Mouse (Mus musculus): ENCODE data around the gene Exoc6.
A peak's percentile ranks its signal among the peaks of the same experiment; 100 is the strongest.

Exoc6 gene

DNA sequence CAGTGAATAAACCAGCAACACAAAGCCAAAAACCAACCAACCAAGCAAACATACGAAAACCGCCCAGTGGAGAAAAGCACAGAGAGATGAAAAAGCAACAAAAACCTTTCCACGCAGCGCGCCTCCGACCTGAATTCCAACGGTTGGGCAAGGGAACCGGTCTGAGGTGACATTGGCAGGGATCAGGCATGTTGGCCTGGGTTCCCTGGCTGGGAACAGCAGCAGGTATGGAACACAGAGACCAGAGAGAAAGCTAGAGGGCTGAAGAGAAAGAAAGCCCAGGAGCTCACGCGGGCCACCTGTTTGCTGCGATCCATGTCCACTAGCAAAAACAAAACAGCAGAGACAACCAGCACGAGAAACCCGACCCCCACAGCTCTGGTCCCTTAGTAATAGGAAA lies 144.9 kb downstream of the Exoc6 start:
- DNase-seq = no peak

GRCm38 (mm10) chr19:37695762-37696602 lies 145.8 kb downstream of the Exoc6 start:
- DNase-seq = no peak

GRCm38 (mm10) chr19:37696603-37697334 lies 146.6 kb downstream of the Exoc6 start:
- no peak for DNase-seq

DNA sequence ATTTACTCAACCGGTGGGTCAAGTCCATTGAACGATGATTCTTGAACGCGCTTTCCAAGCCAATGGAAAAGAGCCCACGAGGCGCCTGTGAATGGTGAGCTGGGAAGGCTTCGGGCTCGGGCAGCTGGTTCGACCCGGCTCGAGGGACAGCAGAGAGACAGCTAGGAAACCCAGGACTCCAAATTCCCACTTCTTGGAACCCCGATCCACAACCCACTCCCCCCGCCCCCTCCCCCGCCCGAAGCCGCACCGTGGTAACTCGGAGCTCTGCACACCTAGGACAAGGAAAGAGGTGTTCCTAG lies 147.1 kb downstream of the Exoc6 start:
- no peak for DNase-seq

GRCm38 (mm10) chr19:37697651-37698272 lies 147.5 kb downstream of the Exoc6 start, which contains the start of gene Cyp26a1:
Cyp26a1 (plus strand) TSS chr19:37697798.
- no peak for DNase-seq

- no peak for DNase-seq
These were observed 148.3 kb downstream of the Exoc6 start for GRCm38 (mm10) chr19:37698273-37699160.

GRCm38 (mm10) chr19:37699711-37700110 lies 149.5 kb downstream of the Exoc6 start:
- no peak for DNase-seq

DNA sequence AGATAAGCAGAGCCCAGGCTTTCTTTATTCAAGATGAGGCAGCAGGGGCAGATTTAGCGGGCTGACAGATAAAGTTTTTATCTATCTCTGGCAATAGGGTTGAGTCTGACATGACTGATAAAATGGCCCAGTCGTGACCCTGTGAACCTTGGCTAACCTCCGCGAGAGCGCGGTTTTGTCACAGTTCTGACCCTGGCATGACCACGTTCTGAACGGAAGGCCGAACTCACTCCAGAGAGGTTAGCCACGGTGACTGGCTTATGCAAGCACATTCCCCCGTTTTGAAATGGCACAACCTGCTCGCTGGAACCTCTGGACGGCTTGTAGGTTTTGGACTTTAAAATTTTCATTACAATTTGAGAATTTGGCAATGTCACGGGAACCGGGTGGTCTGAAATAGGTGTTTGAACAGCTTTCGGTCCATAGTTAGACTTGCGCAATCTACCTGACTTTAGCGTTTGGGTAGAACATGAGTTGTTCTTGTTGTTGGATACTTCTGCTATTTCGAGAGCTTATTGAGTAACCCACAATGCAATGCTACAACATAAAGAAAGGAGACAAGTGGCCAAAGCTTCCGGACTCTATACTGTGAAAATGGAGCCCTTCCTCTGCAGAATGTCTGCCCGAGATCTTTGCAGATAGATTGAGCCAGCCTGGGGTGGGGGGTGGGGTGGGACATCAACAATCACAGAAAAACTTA lies 152.3 kb downstream of the Exoc6 start:
- DNase-seq = no peak

DNA sequence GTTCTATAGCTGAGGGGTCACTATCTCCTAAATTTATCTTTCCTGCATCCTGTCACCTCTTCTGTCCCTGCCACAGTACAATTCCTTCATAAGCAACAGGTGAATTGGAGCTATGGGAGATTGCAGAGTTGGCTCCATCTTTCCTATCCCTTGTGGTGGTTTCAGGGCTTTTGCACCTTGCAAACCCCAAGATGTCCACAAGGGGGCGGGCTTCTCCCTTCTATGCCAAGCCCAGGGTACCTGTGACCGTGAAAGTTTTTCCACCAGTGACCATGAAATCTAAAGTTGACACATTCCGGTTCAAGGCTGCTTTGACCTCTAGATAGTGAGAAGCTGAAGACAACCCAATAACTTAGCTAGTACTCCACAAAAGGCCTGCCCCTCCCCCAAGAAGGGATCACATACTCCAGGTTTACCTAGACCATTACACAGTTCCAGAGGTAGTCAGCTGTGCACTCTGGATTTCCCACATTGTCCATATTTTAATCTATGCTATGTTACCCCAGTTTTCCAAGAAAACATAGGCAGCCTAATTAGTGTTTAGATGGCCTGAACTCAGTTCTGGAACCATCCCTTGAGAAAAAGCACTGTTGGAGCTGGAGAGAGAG lies 153.8 kb downstream of the Exoc6 start:
- peak; percentile 85 for DNase-seq

DNA sequence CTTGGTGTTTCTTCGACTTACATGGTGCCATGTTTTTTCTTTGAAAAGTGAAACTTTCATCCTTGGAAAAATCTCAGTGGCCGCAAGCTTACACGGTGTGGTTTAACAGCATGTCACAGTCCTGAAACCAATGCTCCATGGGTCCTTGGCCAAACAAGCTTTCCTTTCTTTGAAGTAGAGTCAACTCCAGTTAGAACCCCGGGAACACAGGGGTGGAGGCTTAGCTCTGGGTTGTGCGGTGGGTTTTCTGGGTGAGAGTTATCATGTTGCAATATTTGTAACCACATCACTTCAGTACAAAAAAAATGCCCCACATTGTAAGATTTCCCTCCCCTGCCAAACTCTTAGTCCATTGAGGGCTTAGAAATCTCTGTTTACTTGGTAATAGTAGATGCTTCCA lies 155.5 kb downstream of the Exoc6 start:
- no peak for DNase-seq

- no peak for DNase-seq
These were observed 164.5 kb downstream of the Exoc6 start for GRCm38 (mm10) chr19:37714681-37715080.

DNA sequence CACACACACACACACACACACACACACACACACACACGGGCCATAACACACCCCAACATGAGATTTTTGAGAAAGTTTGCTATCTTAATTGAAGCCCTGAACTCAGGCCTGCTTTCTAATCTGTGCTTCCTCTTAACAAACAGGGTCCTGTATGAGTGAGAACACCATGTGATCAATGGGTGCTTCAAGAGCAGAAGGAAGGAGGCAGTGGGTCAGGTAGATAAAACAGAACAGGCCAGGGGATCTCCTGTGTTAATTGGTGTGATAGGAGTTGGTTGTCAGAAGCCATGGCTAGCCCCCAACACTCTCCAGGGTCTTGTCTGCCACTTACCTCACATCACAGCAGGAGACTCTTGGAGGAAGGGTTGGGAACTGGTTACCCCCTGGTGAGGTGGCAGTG lies 165.8 kb downstream of the Exoc6 start:
- DNase-seq = no peak

DNA sequence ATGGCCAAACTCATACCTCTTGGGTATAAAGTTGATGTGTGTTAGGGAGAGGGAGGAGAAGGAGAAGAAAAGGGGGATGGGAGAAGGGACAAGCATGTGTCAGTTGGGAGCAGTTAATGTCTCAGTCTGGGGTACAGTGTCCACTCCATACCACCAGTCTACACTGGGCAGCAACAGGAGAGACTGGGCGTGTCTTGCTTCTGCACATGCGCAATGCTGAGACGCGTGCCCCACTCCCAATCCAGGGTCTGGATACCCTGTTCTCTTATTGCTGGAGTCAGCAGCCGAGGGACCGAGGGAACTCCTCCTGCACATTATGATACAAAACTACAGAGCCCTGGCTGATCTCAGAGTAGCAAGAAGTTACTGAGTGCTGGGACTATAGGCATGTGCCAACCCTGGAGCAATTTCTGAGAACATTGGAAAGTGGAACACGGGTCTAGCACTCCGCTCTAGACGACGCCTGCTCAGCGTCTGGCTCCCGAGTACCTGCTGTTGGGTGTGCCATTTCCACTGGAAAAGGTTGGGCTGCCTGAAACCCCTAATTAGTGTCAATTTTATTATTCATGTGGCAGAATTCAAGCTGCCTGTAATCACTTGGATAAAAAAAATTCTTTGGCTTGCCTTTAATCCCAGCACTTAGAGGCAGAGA lies 166.4 kb downstream of the Exoc6 start:
- no peak for DNase-seq

- no peak for DNase-seq
These were observed 168.9 kb downstream of the Exoc6 start for GRCm38 (mm10) chr19:37719166-37719565.

- no peak for DNase-seq
These were observed 174.4 kb downstream of the Exoc6 start for GRCm38 (mm10) chr19:37724591-37724990.

- DNase-seq = no peak
These were observed 176.4 kb downstream of the Exoc6 start for GRCm38 (mm10) chr19:37726585-37726984.

- no peak for DNase-seq
These were observed 177.1 kb downstream of the Exoc6 start for GRCm38 (mm10) chr19:37727366-37727765.
